Mouse (Mus musculus) embryonic facial prominence, embryonic 15.5 days (tissue): ENCODE measurements at regions not wholly inside any gene's neighbourhood (a gene's known extent, or its start where the extent isn't known, plus 50 kb on each side); places are given as distances from the start of the nearest gene placed in this dataset.

ENCODE experiments used
- ATAC-seq: fragments of 200-750 bp; cut with Nextera tagmentation; 2 replicates; pipeline ENCODE4 v1.8.0; 2017; ENCODE audit warnings: low read depth, moderate TSS enrichment; ENCODE audit not compliant: insufficient number of reproducible peaks, low FRiP score, low TSS enrichment
- H3K27ac ChIP-seq: fragments of 300-500 bp; sonication (generic); replicated peaks from 2 replicates; pipeline ENCODE4 v1.5.1; 2015; ENCODE audit warnings: mild to moderate bottlenecking, inconsistent platforms
- H3K27me3 ChIP-seq: fragments of 300-500 bp; sonication (generic); 2 replicates; pipeline ENCODE4 v1.6.1; 2015; ENCODE audit warnings: inconsistent platforms
- H3K36me3 ChIP-seq: fragments of 300-500 bp; sonication (generic); 2 replicates; pipeline ENCODE4 v1.6.1; 2015; ENCODE audit warnings: mild to moderate bottlenecking, inconsistent platforms
- H3K4me1 ChIP-seq: fragments of 300-500 bp; sonication (generic); 2 replicates; pipeline ENCODE4 v1.6.1; 2015; ENCODE audit warnings: inconsistent platforms
- H3K4me2 ChIP-seq: fragments of 300-500 bp; sonication (generic); replicated peaks from 2 replicates; pipeline ENCODE4 v1.6.1; 2015; ENCODE audit warnings: mild to moderate bottlenecking, inconsistent platforms
- H3K4me3 ChIP-seq: fragments of 300-500 bp; sonication (generic); replicated peaks from 2 replicates; pipeline ENCODE4 v1.5.1; 2015; ENCODE audit warnings: mild to moderate bottlenecking, inconsistent platforms
- H3K9ac ChIP-seq: fragments of 300-500 bp; sonication (generic); 2 replicates; pipeline ENCODE4 v1.6.1; 2015; ENCODE audit warnings: inconsistent platforms
- H3K9me3 ChIP-seq: fragments of 300-500 bp; sonication (generic); replicated peaks from 2 replicates; pipeline ENCODE4 v1.6.1; 2016; ENCODE audit warnings: inconsistent platforms
- WGBS: fragments of 180-500 bp; shearing (Covaris S2); methylation state at CpG from one replicate; pipeline ENCODE4 v1.1.7; 2015; 5-methylcytosine and 5-hydroxymethylcytosine counted together

- Histone ChIP-seq H3K36me3 (no peaks in the 10 kb centered on the region), H3K9ac (no peak overlapping the region), H3K9me3 (no peaks in the 10 kb centered on the region), H3K4me2 (no peak overlapping the region), H3K4me1 (no peaks in the 10 kb centered on the region), H3K4me3 (no peak overlapping the region), H3K27ac (no peak overlapping the region), H3K27me3 (no peaks in the 10 kb centered on the region)
- no peak for ATAC-seq
- 91% methylated on average over 6 of the region's 6 CpGs for WGBS
These were observed 133.0 kb upstream of the Bcl6 start for GRCm38 (mm10) chr16:24121633-24122032.

- Histone ChIP-seq H3K27me3 (no peaks in the 10 kb centered on the region), H3K4me1 (no peaks in the 10 kb centered on the region), H3K36me3 (no peaks in the 10 kb centered on the region), H3K9me3 (no peaks in the 10 kb centered on the region), H3K4me3 (no peak overlapping the region), H3K4me2 (no peak overlapping the region), H3K27ac (no peak overlapping the region), H3K9ac (no peak overlapping the region)
- ATAC-seq, result no peak
- WGBS, result 73% methylated on average over 6 of the region's 6 CpGs
These were observed 132.2 kb upstream of the Bcl6 start for GRCm38 (mm10) chr16:24120836-24121235.

- H3K4me1 ChIP-seq, result no peaks in the 10 kb centered on the region
- no peak overlapping the region for H3K9ac ChIP-seq
- H3K27ac ChIP-seq, result no peak overlapping the region
- no peak overlapping the region for H3K4me3 ChIP-seq
- WGBS, result 76% methylated on average over 2 of the region's 2 CpGs
- no peak for ATAC-seq
- H3K4me2 ChIP-seq, result no peak overlapping the region
- no peaks in the 10 kb centered on the region for H3K36me3 ChIP-seq
- no peaks in the 10 kb centered on the region for H3K27me3 ChIP-seq
- no peaks in the 10 kb centered on the region for H3K9me3 ChIP-seq
These were observed 129.8 kb upstream of the Bcl6 start for GRCm38 (mm10) chr16:24118487-24118886.

DNA sequence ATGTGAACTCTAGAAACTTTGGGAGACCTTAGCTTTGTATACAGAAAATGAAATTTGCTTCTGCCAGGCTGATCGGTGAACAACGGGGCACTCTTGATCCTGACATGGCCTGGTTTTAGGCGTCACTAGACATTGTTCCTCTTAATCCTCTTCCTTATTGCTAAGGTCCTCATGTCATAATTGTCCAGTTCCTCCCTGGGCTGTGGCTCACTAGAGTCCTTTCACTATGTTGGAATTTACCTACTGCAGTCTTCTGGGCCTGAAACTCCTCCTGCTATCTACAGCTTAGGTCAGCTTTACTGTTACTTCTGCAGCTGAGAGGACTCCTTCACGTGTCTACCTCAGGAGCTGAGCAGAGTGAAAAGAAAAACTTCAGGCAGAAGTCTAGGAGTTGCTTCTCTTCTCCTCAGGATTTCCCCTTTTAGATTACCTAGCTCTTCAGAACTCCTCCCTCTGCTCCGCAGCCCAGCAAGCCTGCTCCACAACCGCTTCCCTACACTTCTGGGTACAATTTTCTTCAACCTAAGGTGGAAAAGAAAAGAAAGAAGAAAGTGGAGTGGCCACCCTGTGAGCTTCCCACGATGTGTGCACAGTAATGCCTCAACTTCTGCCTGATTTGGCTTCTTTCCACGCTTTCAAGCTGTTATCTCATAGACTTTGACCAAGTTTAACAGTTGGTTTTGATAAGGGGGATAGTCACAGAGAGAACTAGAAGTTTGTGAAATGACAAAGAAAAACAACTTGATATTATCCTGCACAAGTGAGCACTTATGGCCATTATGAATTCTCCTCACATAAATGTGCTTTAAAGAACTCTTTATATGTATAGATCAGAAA is 114.4 kb upstream of the Bcl6 start:
- no peaks in the 10 kb centered on the region for H3K4me1 ChIP-seq
- ATAC-seq, result no peak
- no peak overlapping the region for H3K9ac ChIP-seq
- no peaks in the 10 kb centered on the region for H3K27me3 ChIP-seq
- H3K4me2 ChIP-seq, result no peak overlapping the region
- H3K9me3 ChIP-seq, result no peaks in the 10 kb centered on the region
- no peak overlapping the region for H3K4me3 ChIP-seq
- H3K36me3 ChIP-seq, result no peaks in the 10 kb centered on the region
- 83% methylated on average over 8 of the region's 8 CpGs for WGBS
- no peak overlapping the region for H3K27ac ChIP-seq

- no peak overlapping the region for H3K27ac ChIP-seq
- no peaks in the 10 kb centered on the region for H3K36me3 ChIP-seq
- ATAC-seq, result no peak
- H3K4me1 ChIP-seq, result no peaks in the 10 kb centered on the region
- no peak overlapping the region for H3K9ac ChIP-seq
- no peaks in the 10 kb centered on the region for H3K9me3 ChIP-seq
- H3K4me3 ChIP-seq, result no peak overlapping the region
- WGBS, result 72% methylated on average over 8 of the region's 8 CpGs
- H3K4me2 ChIP-seq, result no peak overlapping the region
- H3K27me3 ChIP-seq, result no peaks in the 10 kb centered on the region
These were observed 108.9 kb upstream of the Bcl6 start for GRCm38 (mm10) chr16:24097596-24097995.

GRCm38 (mm10) chr16:24096076-24096475 is 107.4 kb upstream of the Bcl6 start:
- no peaks in the 10 kb centered on the region for H3K9me3 ChIP-seq
- no peaks in the 10 kb centered on the region for H3K27me3 ChIP-seq
- H3K36me3 ChIP-seq, result no peaks in the 10 kb centered on the region
- WGBS, result 54% methylated on average over 1 of the region's 1 CpGs
- H3K4me2 ChIP-seq, result no peak overlapping the region
- H3K4me3 ChIP-seq, result no peak overlapping the region
- no peak overlapping the region for H3K9ac ChIP-seq
- no peak overlapping the region for H3K27ac ChIP-seq
- ATAC-seq, result no peak
- no peaks in the 10 kb centered on the region for H3K4me1 ChIP-seq

GRCm38 (mm10) chr16:24095630-24096029 is 107.0 kb upstream of the Bcl6 start:
- Histone ChIP-seq H3K4me1 (no peaks in the 10 kb centered on the region), H3K36me3 (no peaks in the 10 kb centered on the region), H3K9me3 (no peaks in the 10 kb centered on the region), H3K27ac (no peak overlapping the region), H3K4me2 (no peak overlapping the region), H3K4me3 (no peak overlapping the region), H3K27me3 (no peaks in the 10 kb centered on the region), H3K9ac (no peak overlapping the region)
- 82% methylated on average over 4 of the region's 4 CpGs for WGBS
- ATAC-seq, result no peak

- no peaks in the 10 kb centered on the region for H3K9me3 ChIP-seq
- WGBS, result 85% methylated on average over 6 of the region's 6 CpGs
- no peak for ATAC-seq
- no peak overlapping the region for H3K27ac ChIP-seq
- H3K36me3 ChIP-seq, result no peaks in the 10 kb centered on the region
- no peaks in the 10 kb centered on the region for H3K4me1 ChIP-seq
- H3K9ac ChIP-seq, result no peak overlapping the region
- H3K27me3 ChIP-seq, result no peaks in the 10 kb centered on the region
- no peak overlapping the region for H3K4me2 ChIP-seq
- no peak overlapping the region for H3K4me3 ChIP-seq
These were observed 105.9 kb upstream of the Bcl6 start for GRCm38 (mm10) chr16:24094566-24094965.

- no peaks in the 10 kb centered on the region for H3K27me3 ChIP-seq
- no peaks in the 10 kb centered on the region for H3K4me1 ChIP-seq
- H3K36me3 ChIP-seq, result no peaks in the 10 kb centered on the region
- H3K4me3 ChIP-seq, result no peak overlapping the region
- ATAC-seq, result no peak
- no peaks in the 10 kb centered on the region for H3K9me3 ChIP-seq
- no peak overlapping the region for H3K9ac ChIP-seq
- 92% methylated on average over 8 of the region's 8 CpGs for WGBS
- H3K4me2 ChIP-seq, result no peak overlapping the region
- no peak overlapping the region for H3K27ac ChIP-seq
These were observed 105.0 kb upstream of the Bcl6 start for GRCm38 (mm10) chr16:24093624-24094023.

DNA sequence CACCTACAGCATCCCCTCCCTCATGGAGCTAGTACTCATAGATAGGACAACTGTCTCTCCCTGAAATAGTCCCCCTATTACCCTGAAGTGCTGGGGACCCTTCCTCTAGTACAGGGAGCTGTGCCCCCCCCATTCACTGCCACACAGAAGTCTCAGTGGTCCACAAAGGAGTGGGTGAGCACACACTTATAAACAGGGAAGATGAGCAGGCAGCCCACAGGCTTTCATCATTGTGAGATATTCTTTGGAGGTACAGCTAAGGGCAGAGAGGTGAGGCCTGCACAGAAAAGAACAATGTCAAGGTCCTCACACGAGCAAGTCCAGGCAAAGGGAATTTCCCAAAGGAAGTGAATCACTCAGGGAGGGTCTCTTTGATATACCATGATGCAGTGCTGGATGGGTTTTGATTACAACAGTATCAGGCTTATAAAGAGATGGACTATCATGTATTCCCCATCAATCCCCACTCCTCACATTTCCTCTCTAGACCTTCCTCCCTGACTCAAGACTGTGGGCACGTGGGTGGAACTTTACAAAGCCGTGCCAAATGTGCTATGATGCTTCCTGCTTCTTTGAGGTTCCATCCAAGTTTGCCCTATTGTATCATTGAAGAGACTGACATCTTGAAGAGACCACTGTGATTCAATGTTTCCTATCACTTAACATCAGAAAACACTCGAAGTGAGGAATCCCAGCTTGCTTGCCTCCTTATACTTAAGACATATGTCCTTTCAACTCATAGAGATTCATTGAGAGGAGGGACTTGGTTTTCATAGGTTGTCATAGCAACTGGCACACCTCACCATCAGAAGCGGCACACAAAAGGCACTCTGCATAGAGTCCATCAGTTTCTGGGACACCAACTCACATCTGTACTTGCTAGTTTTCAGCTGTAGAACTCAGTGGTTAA is 104.2 kb upstream of the Bcl6 start:
- ATAC-seq, result no peak
- H3K4me2 ChIP-seq, result no peak overlapping the region
- no peaks in the 10 kb centered on the region for H3K9me3 ChIP-seq
- no peak overlapping the region for H3K9ac ChIP-seq
- no peak overlapping the region for H3K4me3 ChIP-seq
- H3K27me3 ChIP-seq, result no peaks in the 10 kb centered on the region
- H3K36me3 ChIP-seq, result no peaks in the 10 kb centered on the region
- no peaks in the 10 kb centered on the region for H3K4me1 ChIP-seq
- H3K27ac ChIP-seq, result no peak overlapping the region
- 76% methylated on average over 5 of the region's 5 CpGs for WGBS

DNA sequence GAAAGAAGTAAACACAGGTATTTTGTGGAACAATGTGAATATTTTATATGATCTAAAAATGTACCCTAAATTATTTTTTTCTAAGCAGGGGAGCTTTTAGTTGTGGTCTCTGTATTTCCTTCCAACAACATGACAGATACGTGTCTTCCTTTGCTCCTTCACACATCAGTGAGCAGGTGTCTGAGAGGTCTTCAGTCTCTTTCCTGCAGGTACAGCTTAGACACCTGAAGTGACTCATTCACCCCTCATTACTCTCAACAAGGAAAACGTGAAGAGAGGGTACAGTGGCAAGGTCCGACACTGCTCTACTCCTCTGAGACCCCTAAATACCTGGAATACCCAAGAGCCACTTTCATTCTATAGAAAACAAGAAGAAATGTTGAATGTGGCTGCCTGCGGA is 103.5 kb upstream of the Bcl6 start:
- Histone ChIP-seq H3K9ac (no peak overlapping the region), H3K27me3 (no peaks in the 10 kb centered on the region), H3K36me3 (no peaks in the 10 kb centered on the region), H3K4me2 (no peak overlapping the region), H3K4me1 (no peaks in the 10 kb centered on the region), H3K9me3 (no peaks in the 10 kb centered on the region), H3K27ac (no peak overlapping the region), H3K4me3 (no peak overlapping the region)
- WGBS, result 66% methylated on average over 4 of the region's 4 CpGs
- no peak for ATAC-seq
